In the genomic region with DNA sequence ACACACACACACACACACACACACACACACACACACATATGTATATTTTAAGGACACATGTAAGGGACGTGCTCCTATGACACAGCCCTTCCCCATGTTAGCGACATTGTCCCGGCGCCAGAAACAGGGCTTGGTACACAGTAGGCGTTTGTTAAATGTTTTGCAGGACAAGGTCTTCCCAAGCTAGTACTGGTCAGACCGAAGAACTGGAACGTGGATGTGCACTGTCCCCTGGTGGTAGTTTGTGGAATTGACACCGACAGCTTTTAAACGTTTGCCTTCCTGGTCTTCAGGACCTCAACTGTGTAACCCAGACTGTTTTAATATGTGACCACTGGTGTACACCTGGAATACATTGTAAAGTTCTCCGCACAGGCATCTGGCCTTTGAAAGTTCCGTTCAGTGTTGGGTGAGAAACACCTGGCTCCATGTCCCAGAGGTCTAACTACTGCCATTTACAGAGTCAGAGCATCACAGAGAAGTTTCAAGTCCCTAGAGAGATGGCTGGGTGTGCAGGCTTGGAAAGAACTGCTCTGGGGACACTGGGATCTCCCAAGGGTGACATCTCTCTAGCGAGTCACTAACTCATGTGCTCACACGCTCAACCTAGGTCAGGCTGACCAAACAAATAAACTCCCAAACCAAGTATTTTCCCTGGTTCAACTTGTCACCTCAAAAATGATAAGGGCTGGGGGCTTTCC, we compare ENCODE assay signal across 8 mouse cellular contexts. TPM values are rescaled to one million over a fixed set of nuclear protein-coding genes. Genes with fewer than 3 reads are reported as not detected.
A peak's percentile ranks its signal among the peaks of the same experiment; 100 is the strongest.
DNase-seq lines count a peak whose midpoint lies in the region; ATAC-seq and TF ChIP-seq lines count a peak whose summit lies in the region.

No protein-coding gene starts in this region.

- H3K4me2 ChIP-seq in embryonic facial prominence, embryonic 11.5 days (ENCODE audit: low read depth, low read length), result no peak overlapping the region
- H3K4me2 ChIP-seq in limb, embryonic 13.5 days (replicated peaks), result peak overlapping the region; percentile 94
- peak overlapping the region; percentile 94 for H3K4me2 ChIP-seq in midbrain, postnatal 0 days (ENCODE audit: low read depth, low read length, poor library complexity, severe bottlenecking)

- WGBS in embryonic facial prominence, embryonic 11.5 days, result 8% methylated on average over 13 of the region's 13 CpGs
- 6% methylated on average over 13 of the region's 13 CpGs for WGBS in limb, embryonic 13.5 days
- 12% methylated on average over 13 of the region's 13 CpGs for WGBS in midbrain, postnatal 0 days

- peak; percentile 66 for ATAC-seq in embryonic facial prominence, embryonic 11.5 days (replicated peaks; ENCODE audit: insufficient number of reproducible peaks, low FRiP score, low TSS enrichment, low read depth)
- ATAC-seq in limb, embryonic 13.5 days (ENCODE audit: low FRiP score, low read depth), result peak; percentile 35
- peak; percentile 62; the same call in 1 of the 2 replicates for ATAC-seq in midbrain, postnatal 0 days (ENCODE audit: low FRiP score)

- no peaks in the 10 kb centered on the region for H3K27me3 ChIP-seq in embryonic facial prominence, embryonic 11.5 days (ENCODE audit: control insufficient read depth, insufficient read depth, low read length)
- H3K27me3 ChIP-seq in limb, embryonic 13.5 days, result no peaks in the 10 kb centered on the region
- no peaks in the 10 kb centered on the region for H3K27me3 ChIP-seq in midbrain, postnatal 0 days (ENCODE audit: insufficient read depth, low read length)

- no peak overlapping the region for H3K4me3 ChIP-seq in embryonic facial prominence, embryonic 11.5 days (ENCODE audit: low read depth, low read length)
- peak overlapping the region; percentile 67 for H3K4me3 ChIP-seq in limb, embryonic 13.5 days
- no peak overlapping the region for H3K4me3 ChIP-seq in midbrain, postnatal 0 days (ENCODE audit: low read depth, low read length)

- H3K9me3 ChIP-seq in embryonic facial prominence, embryonic 11.5 days (replicated peaks; ENCODE audit: control insufficient read depth, low read length), result no peaks in the 10 kb centered on the region
- H3K9me3 ChIP-seq in limb, embryonic 13.5 days, result no peaks in the 10 kb centered on the region
- no peaks in the 10 kb centered on the region for H3K9me3 ChIP-seq in midbrain, postnatal 0 days (ENCODE audit: low read length)

- peak; percentile 60 for DNase-seq in 3134 (ENCODE audit: extremely low read depth, insufficient read length, low spot score)
- peak; percentile 83 for DNase-seq in adrenal gland, postnatal 14 days
- DNase-seq in embryonic facial prominence, embryonic 11.5 days (ENCODE audit: low spot score), result peak; percentile 90
- DNase-seq in heart, adult 8-10 months (ENCODE audit: low spot score), result peak; percentile 89
- peak; percentile 72 to 89 for DNase-seq in kidney, adult 8-10 months
- peak; percentile 90 for DNase-seq in midbrain, postnatal 0 days (ENCODE audit: low spot score)
- peak; percentile 56 to 71 for DNase-seq in spleen, postnatal 10 days (ENCODE audit: low spot score in 2 of 2)

- no peak overlapping the region for H3K27ac ChIP-seq in embryonic facial prominence, embryonic 11.5 days (replicated peaks; ENCODE audit: low read depth, low read length)
- H3K27ac ChIP-seq in limb, embryonic 13.5 days, result no peak overlapping the region
- no peak overlapping the region for H3K27ac ChIP-seq in midbrain, postnatal 0 days (ENCODE audit: low read depth, low read length)

- TF ChIP-seq CTCF in midbrain, postnatal 0 days (IDR thresholded peaks at IDR 0.05), result peak; percentile 100

- peaks cover 3% of the 10 kb centered on the region; the same call in 1 of the 2 replicates for H3K4me1 ChIP-seq in embryonic facial prominence, embryonic 11.5 days (ENCODE audit: control insufficient read depth, insufficient read depth, low read length)
- H3K4me1 ChIP-seq in limb, embryonic 13.5 days, result peaks cover 36% of the 10 kb centered on the region
- peaks cover 14% of the 10 kb centered on the region; the same call in 1 of the 2 replicates for H3K4me1 ChIP-seq in midbrain, postnatal 0 days (ENCODE audit: insufficient read depth, low read length)

- H3K9ac ChIP-seq in embryonic facial prominence, embryonic 11.5 days (replicated peaks; ENCODE audit: low read length), result no peak overlapping the region
- no peak overlapping the region for H3K9ac ChIP-seq in limb, embryonic 13.5 days
- H3K9ac ChIP-seq in midbrain, postnatal 0 days (replicated peaks; ENCODE audit: low read length, poor library complexity, severe bottlenecking), result no peak overlapping the region

- no peaks in the 10 kb centered on the region for H3K36me3 ChIP-seq in embryonic facial prominence, embryonic 11.5 days (replicated peaks; ENCODE audit: control insufficient read depth, insufficient read depth, low read depth, low read length)
- no peaks in the 10 kb centered on the region for H3K36me3 ChIP-seq in limb, embryonic 13.5 days
- H3K36me3 ChIP-seq in midbrain, postnatal 0 days (ENCODE audit: insufficient read depth, low read length), result no peaks in the 10 kb centered on the region

RNA-seq across cellular contexts. Expression of a gene that starts 1.3 kb away (rescaled TPM):
- total RNA-seq in adrenal gland, postnatal 14 days (2021), result 80.7 and 91.7 TPM in 2 replicates
- polyA plus RNA-seq in embryonic facial prominence, embryonic 11.5 days (2014; fragmentation: Nextera tagmentation; extraction: Ambion mirVana), result 12.3 and 13.2 TPM in 2 replicates
- 10 to 100 TPM in 2 of 4 experiments, 1 to 10 TPM in 2; 9.2 to 13.8 (median 11.6) TPM for total RNA-seq in heart, adult 8-10 months (2022)
- 6.8 and 8.0 TPM in 2 replicates for polyA plus RNA-seq in limb, embryonic 13.5 days (2015; fragmentation: Nextera tagmentation; extraction: Ambion mirVana)
- total RNA-seq in midbrain, postnatal 0 days (2014; rRNA removed), result 19.9 and 30.1 TPM in 2 replicates
- polyA plus RNA-seq in midbrain, postnatal 0 days (2015; fragmentation: Nextera tagmentation; extraction: Ambion mirVana), result 6.1 and 6.6 TPM in 2 replicates
